Mouse (Mus musculus): ENCODE data around the gene Tanc1. TPM values are rescaled to one million over a fixed set of nuclear protein-coding genes. Genes with fewer than 3 reads are reported as not detected.

Tanc1 gene
- total RNA-seq, 2 experiments from 2014 or later = 20.9 to 32.2 TPM

DNA sequence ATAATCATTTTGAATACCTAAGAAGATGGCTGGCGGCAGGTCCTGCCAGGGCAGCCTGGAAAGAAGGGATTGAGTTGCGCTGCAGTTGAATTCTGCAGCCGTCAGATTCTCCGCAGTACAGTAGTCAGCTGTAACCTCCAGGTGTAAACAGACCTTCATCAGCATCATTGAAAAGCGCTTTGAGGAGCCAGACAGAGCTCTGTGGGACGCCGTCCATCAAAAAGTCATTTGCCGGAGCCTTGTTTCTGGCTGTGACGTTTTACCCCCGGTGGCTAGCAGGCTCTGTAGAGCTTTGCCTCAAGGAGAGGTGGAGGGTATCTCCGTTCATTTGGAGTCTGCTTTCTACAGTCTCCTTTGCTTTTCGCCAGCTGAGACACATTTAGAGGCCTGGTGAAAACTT, 36.6 kb downstream of the Tanc1 start:
- no peak for DNase-seq (ENCODE audit: low spot score in 2 of 2)

DNA sequence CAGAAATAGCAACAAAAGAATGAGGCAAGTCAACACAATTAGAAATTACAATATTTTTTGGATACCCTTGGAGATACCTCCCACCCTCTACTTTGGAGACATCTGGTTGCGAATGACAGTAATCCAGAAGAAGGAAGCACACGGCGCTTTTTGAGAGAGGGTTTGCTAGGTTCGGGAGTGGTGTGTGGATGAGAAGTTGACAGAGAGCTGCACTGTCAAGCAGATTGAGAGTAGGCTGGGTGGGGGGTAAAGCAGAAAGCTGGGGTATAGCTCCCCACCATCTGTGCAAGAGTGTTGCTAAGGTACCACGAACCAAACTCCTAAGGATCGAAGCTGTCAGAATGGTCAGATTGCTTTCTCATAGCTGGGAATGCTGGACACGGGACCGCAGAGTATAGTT, 40.0 kb downstream of the Tanc1 start:
- no peak for DNase-seq (ENCODE audit: low spot score in 2 of 2)

DNA sequence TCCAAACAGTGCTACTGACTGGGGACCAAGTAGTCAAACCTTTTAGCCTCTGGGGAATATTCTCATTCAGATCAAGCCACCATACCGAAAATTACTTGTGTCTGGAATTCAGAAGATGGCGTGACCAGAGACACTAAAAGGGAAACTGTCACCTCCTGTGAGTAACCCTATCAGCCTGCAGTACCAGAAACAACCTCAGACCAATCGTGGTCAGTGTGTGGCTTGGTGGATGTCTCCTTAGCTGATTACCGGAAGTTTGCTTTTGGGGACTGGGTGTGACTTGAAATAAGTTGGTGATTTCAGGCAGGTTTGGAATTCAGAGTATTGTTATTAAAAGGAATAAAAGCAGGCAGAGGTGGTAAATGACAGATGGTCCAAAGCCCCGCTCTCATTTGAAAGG, 40.9 kb downstream of the Tanc1 start:
- no peak for DNase-seq (ENCODE audit: low spot score in 2 of 2)

DNA sequence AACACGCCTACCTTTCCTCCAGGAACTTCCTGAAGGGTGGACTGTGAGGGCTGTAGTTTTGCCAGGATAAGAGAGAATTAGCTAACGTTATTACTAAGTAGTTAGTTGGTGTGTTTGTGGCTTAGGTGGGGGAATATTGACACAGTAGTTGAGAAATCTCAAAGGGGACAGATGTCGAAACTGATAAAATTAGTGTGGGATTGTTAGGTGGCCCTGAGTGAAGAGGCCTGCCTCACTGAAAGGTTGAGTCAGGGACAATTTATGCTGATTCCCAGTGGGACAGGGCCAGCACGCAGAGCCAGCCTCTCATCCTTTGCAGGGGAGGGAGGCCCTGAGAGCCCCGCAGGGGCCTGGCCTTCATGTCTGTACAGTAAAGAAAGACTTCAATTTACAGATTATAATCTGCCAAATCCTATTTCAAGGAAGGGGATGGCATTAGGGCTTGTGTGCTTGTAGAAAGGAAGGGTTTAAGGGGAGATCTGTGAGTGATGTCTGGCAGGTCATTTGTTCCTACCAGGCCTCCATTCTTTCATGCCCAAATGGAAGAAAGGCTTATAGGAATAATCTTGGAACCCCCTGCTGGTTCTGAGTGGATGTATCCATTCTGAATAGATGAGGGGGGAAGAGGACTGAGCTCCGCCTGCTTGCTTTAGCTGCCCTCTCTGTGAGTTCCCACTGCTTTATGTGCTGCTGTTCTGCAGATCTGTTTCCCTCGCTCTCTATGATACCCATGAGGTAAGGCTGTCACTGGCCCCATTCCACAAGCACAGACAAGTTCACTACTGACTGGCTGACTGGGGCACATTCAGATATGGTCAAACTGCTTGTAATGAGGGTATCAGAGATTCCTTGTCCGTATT, 41.7 kb downstream of the Tanc1 start:
- peak; percentile 26 to 37 for DNase-seq (ENCODE audit: low spot score in 2 of 2)

DNA sequence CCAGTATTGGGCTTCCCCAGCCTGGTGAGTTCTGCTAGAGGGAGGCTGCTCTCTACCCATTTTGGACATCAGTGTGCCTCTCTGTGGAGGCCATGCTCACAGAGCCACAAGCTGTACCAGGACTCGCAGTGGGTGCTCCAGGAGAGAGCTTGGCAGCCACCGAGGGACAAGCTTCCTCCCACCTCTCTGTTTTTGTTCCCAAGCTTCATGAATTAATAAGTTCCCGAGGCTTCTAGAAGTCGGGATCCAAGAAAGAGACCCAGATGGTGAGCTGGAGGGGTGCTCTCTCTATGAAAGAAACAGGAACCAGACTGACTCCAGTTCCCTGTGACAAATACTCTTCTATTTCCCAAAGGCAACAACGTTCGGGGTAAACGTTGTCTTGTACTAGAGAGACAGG, 43.6 kb downstream of the Tanc1 start:
- DNase-seq (ENCODE audit: low spot score in 2 of 2) = peak in 1 of 2 experiments; percentile 25

DNA sequence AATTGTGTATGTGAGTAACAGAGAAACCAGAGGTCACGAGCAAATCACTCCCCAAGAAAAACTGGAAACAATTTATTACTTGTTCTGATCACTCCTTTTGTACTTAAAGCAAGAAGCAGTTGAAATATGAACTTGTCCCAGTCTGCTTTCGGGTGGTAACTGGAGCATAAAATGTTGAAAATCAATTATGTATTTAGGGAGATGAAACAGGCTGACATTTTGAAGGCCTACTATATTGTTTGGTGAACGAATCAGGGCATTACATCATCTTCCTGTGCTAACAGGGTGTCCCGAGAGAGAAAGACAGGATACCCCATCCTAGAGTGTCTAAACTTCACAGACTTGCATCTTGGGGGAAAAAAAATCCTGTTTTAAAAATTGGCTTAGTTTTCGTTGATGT, 44.8 kb downstream of the Tanc1 start:
- DNase-seq (ENCODE audit: low spot score in 2 of 2) = no peak

DNA sequence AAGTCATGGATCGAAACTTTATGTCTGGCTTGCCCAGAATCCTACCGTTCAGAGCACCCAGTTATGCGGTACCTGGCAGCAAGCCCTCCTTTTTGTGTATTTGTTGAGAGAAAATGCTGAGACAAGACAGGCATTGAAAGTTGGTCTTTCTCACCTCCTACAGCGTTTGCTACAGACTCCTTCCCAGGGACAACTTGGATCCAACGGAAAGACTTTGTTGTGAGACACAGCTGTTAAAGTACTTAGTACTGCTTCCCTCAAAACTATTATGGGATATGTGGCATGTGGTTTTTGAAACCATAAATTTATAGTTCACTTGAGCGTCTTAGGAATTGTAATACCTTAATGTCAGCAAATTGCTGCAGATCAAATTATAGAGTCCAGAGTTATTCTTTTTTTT, 47.8 kb downstream of the Tanc1 start:
- no peak for DNase-seq (ENCODE audit: low spot score in 2 of 2)

DNA sequence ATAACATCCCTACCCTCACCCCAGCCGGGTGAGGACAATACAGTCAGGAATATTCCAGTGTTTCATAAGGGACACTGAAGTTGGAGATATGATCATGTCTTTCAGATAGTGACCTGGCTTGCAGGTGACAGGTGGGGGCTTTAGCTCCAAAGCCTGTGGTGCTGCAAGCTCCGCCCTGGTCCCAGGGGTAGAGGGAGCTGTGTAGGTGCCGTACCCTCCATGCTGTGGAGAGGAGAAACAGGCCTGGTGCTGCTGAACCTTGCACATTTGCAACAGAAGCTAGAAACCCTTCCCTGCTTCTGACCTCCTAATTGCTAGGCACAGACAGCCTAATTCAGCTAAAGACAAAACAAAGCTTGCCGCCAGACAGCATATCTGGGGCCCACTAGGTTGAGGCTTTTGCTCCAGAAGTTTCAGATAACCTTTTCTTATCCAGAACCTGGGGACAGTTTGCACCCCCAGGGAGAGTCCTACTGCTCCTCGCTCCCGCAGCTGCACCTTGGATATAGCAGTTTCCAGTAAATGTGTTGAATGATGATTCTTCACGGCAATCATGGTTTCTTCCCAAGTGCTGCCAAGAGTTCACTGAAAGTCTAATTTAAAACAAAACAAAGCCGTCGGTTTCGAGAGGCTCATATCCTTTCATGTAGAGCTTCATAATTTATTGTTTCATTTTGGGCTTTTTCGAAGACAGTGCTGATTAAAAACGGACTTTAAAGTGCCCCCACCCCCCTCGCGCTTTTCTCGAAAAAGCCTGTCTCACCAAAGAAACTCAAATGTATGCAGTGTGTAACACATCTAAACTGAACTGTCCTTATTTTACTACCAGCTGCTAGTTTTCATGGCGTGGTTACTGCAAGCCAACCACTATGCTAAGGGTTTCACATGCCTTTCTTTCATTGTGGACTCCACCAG, 49.3 kb downstream of the Tanc1 start:
- DNase-seq (ENCODE audit: low spot score in 2 of 2) = no peak

DNA sequence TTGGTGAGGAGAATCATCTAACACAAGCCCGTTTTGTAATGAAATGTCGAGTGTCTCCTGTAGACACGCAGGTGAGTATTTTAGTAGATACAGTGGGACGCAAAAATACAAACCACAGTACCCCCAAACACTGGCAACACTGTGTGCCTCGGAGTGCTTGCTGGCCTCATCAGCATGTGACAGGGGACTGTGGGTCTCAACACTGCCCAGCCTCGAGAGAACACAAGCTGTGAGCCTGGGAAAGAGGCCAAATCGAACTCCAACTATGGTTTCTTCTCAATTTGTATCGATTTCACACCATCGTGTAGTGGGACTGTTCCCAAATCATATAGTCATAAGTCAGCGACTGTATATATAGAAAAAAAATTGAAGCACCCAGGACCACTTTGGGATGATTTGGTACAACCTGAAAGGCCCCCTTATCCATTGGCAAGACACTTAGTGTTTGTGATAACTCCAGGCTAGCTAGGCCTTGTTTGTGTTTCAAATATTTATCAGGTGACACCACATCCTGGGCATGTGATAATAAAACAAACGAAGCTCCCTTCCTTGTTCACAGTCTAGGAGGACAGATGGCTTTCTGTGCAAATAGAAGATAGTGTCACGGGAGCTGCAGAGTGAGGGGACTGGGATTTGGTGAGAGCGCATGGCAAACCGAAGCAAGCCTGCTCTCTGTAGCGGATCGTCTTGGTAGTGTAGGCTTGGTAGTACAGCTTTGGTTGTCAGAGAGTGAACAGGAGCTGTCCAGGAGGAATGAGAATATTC, 53.1 kb downstream of the Tanc1 start:
- no peak for DNase-seq (ENCODE audit: low spot score in 2 of 2)

DNA sequence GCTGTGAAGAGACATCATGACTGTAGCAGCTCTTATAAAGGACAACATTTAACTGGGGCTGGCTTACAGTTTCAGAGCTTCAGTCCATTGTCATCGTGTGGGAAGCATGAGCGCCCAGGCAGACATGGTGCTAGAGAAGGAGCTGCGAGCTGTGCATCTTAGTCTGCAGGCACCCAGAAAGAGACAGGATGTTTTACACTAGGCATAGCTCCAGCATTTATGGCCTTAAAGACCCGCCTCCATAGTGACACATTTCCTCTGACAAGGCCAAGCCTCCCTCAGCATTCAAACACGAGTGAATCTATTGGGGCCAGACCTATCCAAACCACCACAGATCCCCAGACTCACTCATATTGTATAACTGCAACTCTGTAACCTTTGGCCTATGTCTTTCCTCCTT, 54.7 kb downstream of the Tanc1 start:
- DNase-seq (ENCODE audit: low spot score in 2 of 2) = no peak

DNA sequence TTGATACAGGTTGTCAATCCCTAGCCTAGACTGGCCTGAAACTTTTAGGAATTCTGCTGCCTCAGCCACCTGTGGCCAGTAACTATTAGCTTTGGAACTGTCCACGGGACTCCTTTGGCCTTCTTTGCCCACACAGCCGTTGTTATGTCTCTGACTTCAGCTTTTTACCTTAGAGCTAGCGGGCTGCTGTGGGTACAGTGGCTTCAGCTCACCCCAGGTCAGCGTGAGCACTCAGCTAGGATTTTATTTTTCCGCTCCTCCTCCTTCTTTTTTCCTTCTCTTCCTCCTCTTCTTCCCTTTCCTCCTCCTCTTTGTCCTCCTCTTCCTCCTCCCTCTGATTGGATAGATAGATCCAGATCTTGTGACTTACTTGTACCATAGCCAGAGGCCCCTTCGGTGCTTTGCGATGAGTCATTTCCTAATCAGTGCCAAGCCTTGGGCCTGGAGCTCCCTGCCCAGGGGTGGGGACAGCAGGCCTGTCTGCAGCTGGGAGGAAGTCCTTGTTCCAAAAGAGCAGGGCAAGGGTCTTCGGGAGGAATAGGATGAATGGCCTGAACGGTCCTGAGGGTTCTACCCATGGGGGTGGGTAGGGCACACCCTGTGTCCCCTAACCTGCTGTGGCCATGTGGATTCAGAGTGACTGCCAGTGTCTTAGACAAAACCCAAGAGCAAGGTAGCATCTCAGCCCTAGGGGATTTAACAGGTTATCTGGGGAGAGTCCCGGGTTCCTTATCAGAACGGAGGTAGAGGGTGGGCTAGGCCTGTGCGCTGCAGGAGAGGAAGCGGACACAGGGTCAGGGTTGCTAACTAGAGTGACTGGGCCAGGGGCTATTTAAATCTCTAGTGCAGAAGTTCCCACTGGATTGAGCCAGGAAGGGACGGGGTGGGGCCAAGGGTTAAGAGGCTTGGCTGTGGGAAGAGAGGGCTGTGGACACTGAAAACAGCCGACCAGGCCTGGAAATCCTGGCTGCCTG, 58.5 kb downstream of the Tanc1 start:
- DNase-seq (ENCODE audit: low spot score in 2 of 2) = no peak

DNA sequence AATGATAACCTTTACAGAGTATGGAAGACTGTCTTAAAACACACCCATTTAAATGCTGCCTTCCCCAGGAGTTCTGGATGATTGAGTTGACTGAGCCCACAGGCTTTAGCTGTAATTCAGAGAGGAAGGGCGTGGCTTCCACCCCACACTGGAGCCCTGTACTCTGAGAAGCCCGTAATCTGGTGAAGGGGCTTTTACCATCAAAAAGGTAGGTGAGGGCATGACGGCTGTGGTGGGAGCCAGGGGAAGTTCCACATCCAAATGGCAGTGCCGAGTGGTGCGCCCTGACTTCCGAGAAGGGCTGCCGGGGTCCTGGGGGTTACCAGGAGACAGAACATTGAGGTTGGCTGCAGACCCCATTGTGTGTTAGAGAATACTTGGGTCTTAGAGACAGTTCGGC, 59.8 kb downstream of the Tanc1 start:
- no peak for DNase-seq (ENCODE audit: low spot score in 2 of 2)

DNA sequence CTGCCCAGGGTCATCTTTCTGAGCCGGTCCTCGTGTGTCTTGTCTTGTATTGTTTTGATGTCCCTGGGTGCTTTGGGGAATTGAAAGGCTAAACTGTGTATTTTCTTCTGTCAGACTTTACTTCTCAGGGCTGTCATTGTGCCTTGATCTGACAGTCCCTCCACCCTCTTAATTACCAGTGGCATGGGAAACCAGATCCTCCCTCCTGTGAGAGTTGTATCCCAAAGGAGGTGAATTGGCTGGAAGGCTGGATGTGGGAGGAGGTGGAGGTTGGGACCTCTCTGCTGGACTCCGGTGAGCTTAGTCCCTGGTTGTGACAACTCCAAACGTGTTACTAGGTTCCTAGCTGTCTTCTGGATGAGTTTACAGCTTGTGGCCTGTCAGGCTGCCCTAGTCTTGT, 60.2 kb downstream of the Tanc1 start:
- no peak for DNase-seq (ENCODE audit: low spot score in 2 of 2)

DNA sequence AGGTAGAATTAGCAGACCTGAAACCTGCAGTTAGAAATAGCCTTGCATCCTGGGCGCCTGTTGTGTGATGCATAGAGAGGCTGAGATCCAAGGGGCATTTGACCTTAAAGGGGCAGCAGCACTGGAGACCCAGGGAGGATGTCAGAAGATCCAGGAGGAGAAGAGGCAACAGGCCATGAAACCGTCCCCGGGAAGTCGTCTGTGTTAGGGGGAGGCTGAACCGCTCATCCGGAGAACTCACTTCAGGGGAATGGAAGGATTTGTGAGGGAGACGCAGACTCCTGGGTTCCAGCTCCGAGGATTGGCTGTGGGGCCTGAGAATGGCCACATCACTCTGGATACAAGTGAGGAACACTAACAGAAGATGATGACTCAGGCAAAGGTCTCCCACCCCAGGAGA, 60.8 kb downstream of the Tanc1 start:
- no peak for DNase-seq (ENCODE audit: low spot score in 2 of 2)

DNA sequence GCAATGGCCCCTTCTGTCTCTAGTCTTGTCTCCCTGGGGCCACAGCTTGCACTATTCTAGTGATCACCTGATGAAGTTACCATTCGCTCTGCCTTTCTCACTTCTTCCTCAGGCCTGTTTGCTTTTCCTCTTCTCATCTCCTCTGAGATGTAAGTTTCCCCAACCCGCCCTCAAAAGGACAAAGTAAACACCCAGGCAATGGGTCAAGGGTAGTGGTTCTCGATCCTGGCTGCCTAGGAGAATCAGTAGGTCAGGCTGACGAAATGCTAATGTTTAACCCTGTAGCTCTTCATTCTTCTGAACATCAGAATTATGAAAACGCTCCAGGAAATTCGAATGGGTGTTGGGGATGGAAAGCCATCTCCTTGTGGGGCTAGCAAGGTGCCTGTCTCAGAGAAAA, 61.5 kb downstream of the Tanc1 start:
- no peak for DNase-seq (ENCODE audit: low spot score in 2 of 2)

DNA sequence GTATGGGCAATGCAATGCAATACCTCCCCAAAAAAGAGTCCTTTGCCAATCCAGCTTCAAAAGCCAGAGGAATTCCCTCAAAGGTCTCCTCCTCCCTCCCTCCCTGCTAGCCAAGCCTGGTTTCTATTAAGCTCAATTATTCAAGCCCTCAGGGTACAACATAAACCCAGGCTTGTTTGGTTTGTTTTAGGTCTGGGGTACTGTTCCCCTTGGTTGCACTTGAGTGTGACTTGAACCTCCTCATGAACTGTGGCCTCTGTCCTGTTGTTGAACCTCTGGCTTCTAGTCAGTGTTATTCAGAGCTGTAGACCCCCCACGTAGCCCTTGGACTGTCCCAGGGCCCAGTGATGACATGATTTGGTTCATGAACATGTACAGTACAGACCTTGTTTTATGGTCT, 62.0 kb downstream of the Tanc1 start:
- no peak for DNase-seq (ENCODE audit: low spot score in 2 of 2)

DNA sequence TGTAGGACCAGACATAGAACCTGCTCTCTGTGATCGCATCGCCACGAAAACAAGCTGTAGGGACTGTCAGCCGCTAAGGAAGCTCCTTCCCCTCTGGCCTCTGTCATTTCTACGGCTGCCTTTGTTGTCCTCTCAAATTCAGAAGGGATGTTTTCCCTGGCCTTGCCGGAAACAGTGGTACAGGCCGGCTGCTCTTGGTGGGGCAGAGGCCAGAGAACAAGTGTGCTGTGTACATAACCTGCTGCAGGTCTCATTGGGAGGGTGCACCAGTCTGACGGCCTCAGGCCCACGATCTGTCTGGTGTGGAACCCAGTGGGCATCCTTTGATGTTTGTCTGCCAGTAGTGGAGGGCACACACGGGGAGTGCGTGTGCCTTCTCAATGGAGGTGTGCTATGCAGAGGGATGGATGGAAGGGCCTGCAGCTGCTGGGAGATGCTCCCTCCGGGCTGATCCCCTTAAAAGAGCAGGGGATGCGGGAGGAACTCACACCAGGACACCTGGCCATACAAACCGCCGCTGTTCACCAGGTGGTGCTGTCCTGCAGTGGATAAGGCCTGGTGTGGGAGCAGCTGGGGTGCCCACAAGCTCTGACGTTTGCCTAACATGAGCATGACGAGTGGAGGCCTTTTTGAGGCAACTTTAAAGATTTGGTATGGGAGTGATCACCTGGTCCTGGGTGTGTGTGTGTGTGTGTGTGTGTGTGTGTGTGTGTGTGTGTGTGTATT, 63.6 kb downstream of the Tanc1 start:
- DNase-seq (ENCODE audit: low spot score in 2 of 2) = no peak

DNA sequence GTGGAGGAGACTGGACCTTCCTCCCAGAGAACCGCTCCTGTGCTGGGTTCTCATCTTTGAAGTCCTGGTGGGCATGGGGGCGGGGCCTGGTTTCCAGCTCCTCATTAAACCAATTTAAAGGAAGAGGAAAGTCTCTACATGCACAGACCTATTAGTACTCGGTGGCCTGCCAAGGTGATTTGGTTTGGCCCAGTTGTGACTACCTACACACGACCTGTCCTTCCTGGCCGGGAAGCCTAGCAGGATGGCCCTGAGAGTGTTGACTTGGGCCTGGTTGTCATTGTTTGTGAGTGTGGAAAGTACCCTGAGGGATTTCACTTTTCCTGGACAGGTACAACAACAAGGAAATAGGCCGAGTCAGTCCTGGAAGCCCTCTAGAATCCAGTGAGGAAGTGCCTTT, 64.2 kb downstream of the Tanc1 start:
- no peak for DNase-seq (ENCODE audit: low spot score in 2 of 2)

DNA sequence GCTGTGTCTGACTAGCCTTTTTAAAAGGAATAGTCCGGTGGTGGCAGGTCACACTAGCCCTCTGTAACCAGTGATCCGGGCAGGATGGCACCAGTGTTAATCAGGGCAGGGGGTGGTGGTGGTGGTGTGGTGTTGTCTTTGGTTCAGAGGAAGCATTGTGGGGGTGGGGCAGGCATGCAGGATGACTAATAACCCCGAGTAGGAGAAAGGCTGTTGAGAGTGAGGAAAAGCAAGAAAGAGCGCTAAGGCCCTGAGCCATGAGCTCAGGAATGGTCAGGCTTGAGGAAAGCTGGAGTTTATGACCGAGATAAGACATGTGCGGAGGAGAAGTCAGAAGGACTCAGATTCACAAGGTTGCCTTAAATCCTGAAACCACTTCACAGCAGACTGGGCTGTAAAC, 64.6 kb downstream of the Tanc1 start:
- DNase-seq (ENCODE audit: low spot score in 2 of 2) = no peak

Data from layer of hippocampus, postnatal 10 days (tissue).